Mouse (Mus musculus) embryo, embryonic 10 days (tissue): ENCODE results near the gene Trip6.
"Not testable (repeated sequence)": the region's sequence is repeated elsewhere in the genome, so short reads cannot be mapped to it uniquely, and the experiment has no call there.

Experiments used
- DNase-seq: peaks from one replicate; pipeline ENCODE4 v3.0.0-alpha.2; 2015; ENCODE audit warnings: low spot score

Gene Trip6

GRCm38 (mm10) chr5:137297126-137297525 lies 17.1 kb downstream of the Trip6 start:
- DNase-seq, result no peak

GRCm38 (mm10) chr5:137295712-137296111 lies 18.5 kb downstream of the Trip6 start:
- DNase-seq, result no peak

- DNase-seq, result no peak
Observed at GRCm38 (mm10) chr5:137295296-137295695, 18.9 kb downstream of the Trip6 start.

GRCm38 (mm10) chr5:137294744-137295093 lies 19.5 kb downstream of the Trip6 start:
- DNase-seq, result no peak

GRCm38 (mm10) chr5:137293839-137294743 lies 20.1 kb downstream of the Trip6 start, which contains the start of gene Ufsp1:
Gene Ufsp1, plus strand, starts transcription at chr5:137294629.
- DNase-seq, result peak; percentile 93

- peak; percentile 64 for DNase-seq
Observed at GRCm38 (mm10) chr5:137293282-137293681, 20.9 kb downstream of the Trip6 start.

- no peak for DNase-seq
Observed at GRCm38 (mm10) chr5:137291381-137291926, 22.8 kb downstream of the Trip6 start.

- peak; percentile 80 for DNase-seq
Observed at GRCm38 (mm10) chr5:137290677-137291076, 23.5 kb downstream of the Trip6 start.

GRCm38 (mm10) chr5:137289591-137290365 lies 24.4 kb downstream of the Trip6 start:
- DNase-seq, result no peak

- peak; percentile 62 for DNase-seq
Observed at GRCm38 (mm10) chr5:137288999-137289470, 25.2 kb downstream of the Trip6 start.

- peak; percentile 37 for DNase-seq
Observed at GRCm38 (mm10) chr5:137287953-137288743, 26.1 kb downstream of the Trip6 start.

- peak; percentile 77 for DNase-seq
Observed at GRCm38 (mm10) chr5:137287032-137287952, 26.9 kb downstream of the Trip6 start, which contains the start of gene Ache. Gene Ache, plus strand, starts transcription at chr5:137287519.

- peak; percentile 95 for DNase-seq
Observed at GRCm38 (mm10) chr5:137286655-137287031, 27.6 kb downstream of the Trip6 start.

GRCm38 (mm10) chr5:137285986-137286385 lies 28.2 kb downstream of the Trip6 start:
- no peak for DNase-seq

- no peak for DNase-seq
Observed at GRCm38 (mm10) chr5:137285045-137285444, 29.2 kb downstream of the Trip6 start.

GRCm38 (mm10) chr5:137284411-137284810 lies 29.8 kb downstream of the Trip6 start:
- DNase-seq, result not testable (repeated sequence)

- DNase-seq, result peak; percentile 58
Observed at GRCm38 (mm10) chr5:137277360-137278342, 36.6 kb downstream of the Trip6 start.

GRCm38 (mm10) chr5:137268131-137268910 lies 45.9 kb downstream of the Trip6 start:
- DNase-seq, result no peak
